Mouse (Mus musculus) lung, adult 2 months (tissue): ENCODE results near the gene Kif5a.

Experiments used
- CTCF ChIP-seq: fragments of 200-500 bp; IDR thresholded peaks from 2 replicates; pipeline ENCODE4 v1.5.1; 2011; ENCODE audit warnings: mild to moderate bottlenecking, low read length, control low read depth; ENCODE audit not compliant: insufficient read depth
- POLR2A ChIP-seq: fragments of 200-500 bp; IDR thresholded peaks from 2 replicates; pipeline ENCODE4 v1.6.1; 2011; ENCODE audit warnings: low read depth, mild to moderate bottlenecking, control low read depth, low read length, borderline replicate concordance; ENCODE audit errors: extremely low read depth

DNA sequence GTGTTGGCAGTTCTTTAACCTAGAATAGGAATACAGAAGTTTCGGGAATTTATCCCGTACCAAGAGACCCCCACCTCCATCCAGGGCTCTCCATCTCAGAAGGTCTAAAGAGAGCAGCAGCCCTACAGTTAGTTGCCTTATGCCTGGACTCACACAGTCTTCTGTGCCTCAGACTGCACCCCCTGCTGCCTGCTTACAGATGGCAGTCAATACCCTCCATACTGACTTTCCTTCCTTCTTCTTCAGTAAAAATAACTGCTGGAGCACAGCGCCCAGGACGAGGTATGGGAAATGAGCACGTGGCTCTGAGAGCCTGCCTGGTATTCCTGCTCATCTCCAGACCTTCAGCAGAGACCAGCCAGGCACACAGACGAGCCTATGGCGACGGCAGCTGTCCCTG is 62.9 kb downstream of the Kif5a start:
- TF ChIP-seq POLR2A (no peak), CTCF (no peak)
